Mouse (Mus musculus) limb, embryonic 14.5 days (tissue): Measurements from ENCODE around the gene Ttll3. TPM values are rescaled to one million over a fixed set of nuclear protein-coding genes. Genes with fewer than 3 reads are reported as not detected.

Experiments
- ATAC-seq: fragments of 200-750 bp; cut with Nextera tagmentation; 2 replicates; pipeline ENCODE4 v1.8.0; 2017; ENCODE audit warnings: low read depth, moderate number of reproducible peaks, moderate TSS enrichment; ENCODE audit not compliant: low FRiP score
- DNase-seq: peaks from one replicate; pipeline ENCODE4 v3.0.0-alpha.2; 2015; ENCODE audit warnings: low spot score
- H3K27ac ChIP-seq: fragments of 300-500 bp; sonication (generic); replicated peaks from 2 replicates; pipeline ENCODE4 v1.5.1; 2014; ENCODE audit warnings: low read depth, mild to moderate bottlenecking, low read length, moderate library complexity, mixed read lengths
- H3K27me3 ChIP-seq: fragments of 300-500 bp; sonication (generic); 2 replicates; pipeline ENCODE4 v1.6.1; 2014; ENCODE audit warnings: low read length, mixed read lengths; ENCODE audit not compliant: control insufficient read depth, insufficient read depth
- H3K36me3 ChIP-seq: fragments of 300-500 bp; sonication (generic); 2 replicates; pipeline ENCODE4 v1.6.1; 2014; ENCODE audit warnings: mild to moderate bottlenecking, low read length, moderate library complexity, mixed read lengths; ENCODE audit not compliant: control insufficient read depth, insufficient read depth
- H3K4me1 ChIP-seq: fragments of 300-500 bp; sonication (generic); 2 replicates; pipeline ENCODE4 v1.6.1; 2014; ENCODE audit warnings: antibody characterized with exemption, low read length, mixed read lengths; ENCODE audit not compliant: control insufficient read depth, insufficient read depth
- H3K4me2 ChIP-seq: fragments of 300-500 bp; sonication (generic); replicated peaks from 2 replicates; pipeline ENCODE4 v1.6.1; 2014; ENCODE audit warnings: low read depth, mild to moderate bottlenecking, low read length, moderate library complexity; ENCODE audit not compliant: severe bottlenecking
- H3K4me3 ChIP-seq: fragments of 300-500 bp; sonication (generic); replicated peaks from 2 replicates; pipeline ENCODE4 v1.5.1; 2014; ENCODE audit warnings: low read length
- H3K9ac ChIP-seq: fragments of 300-500 bp; sonication (generic); 2 replicates; pipeline ENCODE4 v1.6.1; 2014; ENCODE audit warnings: mild to moderate bottlenecking, low read depth, low read length, moderate library complexity; ENCODE audit not compliant: severe bottlenecking
- H3K9me3 ChIP-seq: fragments of 300-500 bp; sonication (generic); 2 replicates; pipeline ENCODE4 v1.6.1; 2016; ENCODE audit warnings: low read length; ENCODE audit not compliant: control insufficient read depth
- POLR2A ChIP-seq: fragments of 200-500 bp; IDR thresholded peaks from 2 replicates; pipeline ENCODE4 v1.8.0; 2012; ENCODE audit warnings: inconsistent platforms, mild to moderate bottlenecking, moderate library complexity, borderline replicate concordance; ENCODE audit not compliant: insufficient read depth, insufficient read length; ENCODE audit errors: extremely low read depth
- WGBS: fragments of 180-500 bp; shearing (Covaris S2); extraction: QIAGEN DNeasy Blood & Tissue Kit; methylation state at CpG from one replicate; pipeline ENCODE4 v1.1.7; 2014; 5-methylcytosine and 5-hydroxymethylcytosine counted together
- polyA plus RNA-seq, 2 experiments: library from polyadenylated mRNA; depleted of rRNA in 1 of 2; stranded (reverse) in 1 of 2; unstranded in 1 of 2; fragments of >200 nt; fragmentation: Nextera tagmentation in 1 of 2; extraction: Ambion mirVana in 1 of 2; gene quantifications; 2 replicates each; pipeline versions ENCODE4 v1.2.1 to v1.2.3; 2012 to 2014

Ttll3 gene
- polyA plus RNA-seq, 2 experiments = 2.3 to 21.4 TPM

DNA sequence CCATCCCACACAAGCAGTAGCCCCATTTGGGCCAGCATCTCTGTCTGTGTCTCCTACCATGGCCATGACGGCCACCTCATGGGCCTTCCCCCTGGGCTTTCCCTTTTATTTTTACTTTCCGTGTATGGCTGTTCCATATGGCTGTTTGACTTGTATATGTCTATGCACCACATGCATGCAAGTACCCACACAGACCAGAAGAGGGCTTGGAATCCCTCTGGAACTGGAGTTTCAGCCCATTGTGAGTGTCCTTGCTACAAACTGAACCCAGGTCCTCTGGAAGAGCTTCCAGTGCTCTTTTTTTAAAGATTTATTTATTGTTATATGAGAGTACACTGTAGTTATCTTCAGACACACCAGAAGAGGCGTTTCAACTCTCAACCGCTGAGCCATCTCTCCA lies 27.6 kb upstream of the Ttll3 start:
- Histone ChIP-seq H3K9me3 (no peaks in the 10 kb centered on the region), H3K4me2 (no peak overlapping the region), H3K36me3 (peaks cover 3% of the 10 kb centered on the region; the same call in 1 of the 2 replicates), H3K4me3 (no peak overlapping the region), H3K27me3 (no peaks in the 10 kb centered on the region), H3K27ac (no peak overlapping the region), H3K4me1 (no peaks in the 10 kb centered on the region), H3K9ac (no peak overlapping the region)
- TF ChIP-seq POLR2A = no peak
- ATAC-seq (no peak), DNase-seq (no peak)
- 79% methylated on average over 4 of the region's 4 CpGs for WGBS

DNA sequence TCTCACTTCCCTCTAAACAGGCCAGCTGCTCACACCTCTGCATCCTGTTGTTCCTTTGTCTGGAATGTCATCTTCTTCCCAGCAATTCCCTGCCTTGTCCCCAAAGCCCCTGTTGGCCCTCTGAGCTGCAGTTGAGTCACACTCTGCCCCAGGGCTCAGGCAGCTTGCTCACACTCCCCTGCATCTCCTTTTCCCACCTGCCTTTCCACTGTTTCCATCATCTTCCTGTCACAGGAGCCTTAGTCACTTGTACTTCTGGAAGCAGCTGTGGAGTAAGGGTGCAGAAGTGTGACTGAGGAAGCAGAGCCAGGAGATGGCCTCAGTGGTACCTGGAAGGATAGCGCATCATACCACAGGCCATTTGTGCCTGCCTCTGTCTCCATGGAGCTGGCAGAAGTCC lies 26.8 kb upstream of the Ttll3 start:
- no peak overlapping the region for H3K27ac ChIP-seq
- DNase-seq = no peak
- H3K27me3 ChIP-seq = no peaks in the 10 kb centered on the region
- no peak for TF ChIP-seq POLR2A
- no peaks in the 10 kb centered on the region for H3K9me3 ChIP-seq
- no peak overlapping the region for H3K4me3 ChIP-seq
- peaks cover 10% of the 10 kb centered on the region for H3K36me3 ChIP-seq
- ATAC-seq = no peak
- H3K9ac ChIP-seq = no peak overlapping the region
- no peaks in the 10 kb centered on the region for H3K4me1 ChIP-seq
- H3K4me2 ChIP-seq = no peak overlapping the region
- 100% methylated on average over 1 of the region's 1 CpGs for WGBS

GRCm38 (mm10) chr6:113364518-113365135 lies 24.4 kb upstream of the Ttll3 start:
- no peak for ATAC-seq
- no peaks in the 10 kb centered on the region for H3K9me3 ChIP-seq
- no peak overlapping the region for H3K4me2 ChIP-seq
- no peak overlapping the region for H3K9ac ChIP-seq
- TF ChIP-seq POLR2A = no peak
- H3K27me3 ChIP-seq = no peaks in the 10 kb centered on the region
- WGBS = 71% methylated on average over 8 of the region's 8 CpGs
- H3K36me3 ChIP-seq = peaks cover 30% of the 10 kb centered on the region
- no peaks in the 10 kb centered on the region for H3K4me1 ChIP-seq
- H3K27ac ChIP-seq = no peak overlapping the region
- DNase-seq = no peak
- H3K4me3 ChIP-seq = no peak overlapping the region

- no peak for TF ChIP-seq POLR2A
- H3K9me3 ChIP-seq = no peaks in the 10 kb centered on the region
- WGBS = 87% methylated on average over 6 of the region's 6 CpGs
- H3K27me3 ChIP-seq = no peaks in the 10 kb centered on the region
- no peak overlapping the region for H3K4me3 ChIP-seq
- DNase-seq = no peak
- no peaks in the 10 kb centered on the region for H3K4me1 ChIP-seq
- H3K27ac ChIP-seq = no peak overlapping the region
- no peak for ATAC-seq
- no peak overlapping the region for H3K4me2 ChIP-seq
- H3K9ac ChIP-seq = no peak overlapping the region
- H3K36me3 ChIP-seq = peaks cover 51% of the 10 kb centered on the region
Observed at GRCm38 (mm10) chr6:113366639-113367038, 22.4 kb upstream of the Ttll3 start.

DNA sequence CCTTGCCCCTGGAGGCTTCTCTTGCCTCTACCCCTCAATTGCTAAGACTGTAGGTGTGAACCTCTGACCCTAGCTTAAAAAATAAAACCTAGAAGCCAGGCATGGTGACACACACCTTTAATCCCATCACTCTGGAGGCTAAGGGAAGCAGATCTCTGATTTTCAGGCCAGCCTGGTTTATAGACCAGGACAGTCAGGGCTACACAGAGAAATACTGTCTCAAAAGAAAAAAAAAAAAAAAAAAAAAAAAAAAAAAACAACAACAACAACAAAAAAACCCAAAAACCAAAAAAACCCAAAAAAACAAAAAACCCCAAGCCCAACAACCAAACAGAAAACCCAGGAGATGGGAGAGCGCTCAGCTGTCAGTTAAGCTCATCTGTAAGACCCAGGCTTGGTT lies 21.5 kb upstream of the Ttll3 start:
- Histone ChIP-seq H3K9ac (no peak overlapping the region), H3K4me2 (no peak overlapping the region), H3K36me3 (peaks cover 60% of the 10 kb centered on the region), H3K9me3 (no peaks in the 10 kb centered on the region), H3K4me3 (no peak overlapping the region), H3K27me3 (no peaks in the 10 kb centered on the region), H3K27ac (no peak overlapping the region), H3K4me1 (no peaks in the 10 kb centered on the region)
- ATAC-seq (no peak), DNase-seq (no peak)
- 100% methylated on average over 1 of the region's 1 CpGs for WGBS
- TF ChIP-seq POLR2A = no peak

GRCm38 (mm10) chr6:113368124-113368523 lies 20.9 kb upstream of the Ttll3 start:
- Histone ChIP-seq H3K27me3 (no peaks in the 10 kb centered on the region), H3K36me3 (peaks cover 65% of the 10 kb centered on the region), H3K9ac (no peak overlapping the region), H3K27ac (no peak overlapping the region), H3K9me3 (no peaks in the 10 kb centered on the region), H3K4me2 (no peak overlapping the region), H3K4me1 (no peaks in the 10 kb centered on the region), H3K4me3 (no peak overlapping the region)
- no peak for DNase-seq
- no peak for TF ChIP-seq POLR2A
- WGBS = 84% methylated on average over 7 of the region's 7 CpGs
- ATAC-seq = no peak
